Mouse (Mus musculus): ENCODE data around the gene Mug1. TPM values are rescaled to one million over a fixed set of nuclear protein-coding genes. Genes with fewer than 3 reads are reported as not detected.

The Mug1 gene
- polyA plus RNA-seq (2014; fragmentation: Illumina TruSeq; extraction: RNeasy Lipid Tissue Mini Kit (QIAGEN cat#74804); ENCODE audit: insufficient read depth, low read depth, low replicate concordance) = not detected

GRCm38 (mm10) chr6:121838271-121838670 is at the start of gene Mug1:
Mug1 (plus strand) TSS chr6:121838541.

Other genes starting within 250 kb of the Mug1 start
- gene A2m, start 203.2 kb upstream of the Mug1 start, polyA plus RNA-seq (2014; fragmentation: Illumina TruSeq; extraction: RNeasy Lipid Tissue Mini Kit (QIAGEN cat#74804); ENCODE audit: insufficient read depth, low read depth, low replicate concordance) = 0.04 TPM
- not detected for gene Gm7298, start 105.6 kb upstream of the Mug1 start, polyA plus RNA-seq (2014; fragmentation: Illumina TruSeq; extraction: RNeasy Lipid Tissue Mini Kit (QIAGEN cat#74804); ENCODE audit: insufficient read depth, low read depth, low replicate concordance)
- not detected for gene Mug2, start 168.2 kb downstream of the Mug1 start, polyA plus RNA-seq (2014; fragmentation: Illumina TruSeq; extraction: RNeasy Lipid Tissue Mini Kit (QIAGEN cat#74804); ENCODE audit: insufficient read depth, low read depth, low replicate concordance)